Comparison of ENCODE assay signal across 20 mouse cellular contexts in genomic region chr2:165252381-165252780, GRCm38 (mm10). TPM values are rescaled to one million over a fixed set of nuclear protein-coding genes. Genes with fewer than 3 reads are reported as not detected.
DNase-seq lines count a peak whose midpoint lies in the region; ATAC-seq lines count a peak whose summit lies in the region.
"Had no signal": no experiment of that assay in that cellular context is flagged by ENCODE, and none has a peak within 500 bp of the region (broad histone marks: within the 10 kb centered on the region; RNA-seq: fewer than 3 reads in every experiment).

No protein-coding gene starts in this region.

- peaks cover 57% of the 10 kb centered on the region for H3K4me1 ChIP-seq in midbrain, embryonic 10.5 days
- peaks cover 35% of the 10 kb centered on the region for H3K4me1 ChIP-seq in midbrain, embryonic 14.5 days (ENCODE audit: control insufficient read depth, insufficient read depth, low read length)
- peaks cover 50% of the 10 kb centered on the region for H3K4me1 ChIP-seq in hindbrain, embryonic 13.5 days (replicated peaks)
- H3K4me1 ChIP-seq: limb, embryonic 13.5 days had no signal

- no peak overlapping the region for H3K4me2 ChIP-seq in midbrain, embryonic 14.5 days (ENCODE audit: low read length)
- H3K4me2 ChIP-seq in hindbrain, embryonic 13.5 days: no peak overlapping the region
- H3K4me2 ChIP-seq: embryonic facial prominence, embryonic 13.5 days; forebrain, embryonic 15.5 days; limb, embryonic 13.5 days; lung, embryonic 15.5 days; midbrain, embryonic 13.5 days had no signal

- 0 out of 2 replicates have a peak overlapping the region, but pooled peaks have one; percentile 30 for H3K27ac ChIP-seq in midbrain, embryonic 10.5 days (replicated peaks)
- no peak overlapping the region for H3K27ac ChIP-seq in midbrain, embryonic 14.5 days (replicated peaks; ENCODE audit: low read depth, low read length)
- H3K27ac ChIP-seq in hindbrain, embryonic 13.5 days: no peak overlapping the region
- H3K27ac ChIP-seq: embryonic facial prominence, embryonic 13.5 days; forebrain, embryonic 15.5 days; kidney, postnatal 0 days; limb, embryonic 13.5 days; liver, embryonic 14.5 days; lung, embryonic 15.5 days; macrophage; midbrain, embryonic 13.5 days had no signal

- peaks cover 94% of the 10 kb centered on the region for H3K27me3 ChIP-seq in midbrain, embryonic 10.5 days (ENCODE audit: low read depth, poor library complexity, severe bottlenecking)
- H3K27me3 ChIP-seq in midbrain, embryonic 14.5 days (ENCODE audit: control insufficient read depth, insufficient read depth, low read length): 0 out of 2 replicates have a peak, but pooled peaks cover 3% of the 10 kb centered on the region
- H3K27me3 ChIP-seq in hindbrain, embryonic 13.5 days: peaks cover 62% of the 10 kb centered on the region

- no peaks in the 10 kb centered on the region for H3K36me3 ChIP-seq in midbrain, embryonic 10.5 days
- no peaks in the 10 kb centered on the region for H3K36me3 ChIP-seq in midbrain, embryonic 14.5 days (ENCODE audit: control insufficient read depth, insufficient read depth, low read length)
- H3K36me3 ChIP-seq in hindbrain, embryonic 13.5 days: no peaks in the 10 kb centered on the region
- H3K36me3 ChIP-seq: embryonic facial prominence, embryonic 13.5 days; forebrain, embryonic 15.5 days; limb, embryonic 13.5 days; lung, embryonic 15.5 days; midbrain, embryonic 13.5 days had no signal

- H3K4me3 ChIP-seq in midbrain, embryonic 10.5 days: no peak overlapping the region
- no peak overlapping the region for H3K4me3 ChIP-seq in midbrain, embryonic 14.5 days (replicated peaks; ENCODE audit: low read depth, low read length)
- H3K4me3 ChIP-seq in hindbrain, embryonic 13.5 days: no peak overlapping the region
- H3K4me3 ChIP-seq: embryonic facial prominence, embryonic 13.5 days; forebrain, embryonic 15.5 days; limb, embryonic 13.5 days; lung, embryonic 15.5 days; midbrain, embryonic 13.5 days had no signal

- DNase-seq in midbrain, embryonic 10.5 days (ENCODE audit: low spot score): no peak
- no peak for DNase-seq in midbrain, embryonic 14.5 days
- DNase-seq in cerebellum, adult 9-11 months: peak; percentile 91
- DNase-seq in kidney, postnatal 10 days: peak; percentile 63
- DNase-seq in testis, postnatal 14 days (ENCODE audit: low spot score): no peak
- DNase-seq: adrenal gland, postnatal 36 days; gastrocnemius, postnatal 14 days; heart, adult 18-20 months; heart, postnatal 36 days; right cerebral cortex, postnatal 25 days had no signal

- 79% methylated on average over 8 of the region's 8 CpGs for WGBS in midbrain, embryonic 10.5 days
- 74% methylated on average over 8 of the region's 8 CpGs for WGBS in midbrain, embryonic 14.5 days
- 82% methylated on average over 8 of the region's 8 CpGs for WGBS in hindbrain, embryonic 13.5 days

- H3K9ac ChIP-seq in midbrain, embryonic 14.5 days (replicated peaks; ENCODE audit: low read length): no peak overlapping the region
- no peak overlapping the region for H3K9ac ChIP-seq in hindbrain, embryonic 13.5 days
- H3K9ac ChIP-seq: embryonic facial prominence, embryonic 13.5 days; forebrain, embryonic 15.5 days; limb, embryonic 13.5 days; liver, embryonic 14.5 days; lung, embryonic 15.5 days; midbrain, embryonic 13.5 days had no signal

- no peaks in the 10 kb centered on the region for H3K9me3 ChIP-seq in midbrain, embryonic 10.5 days (replicated peaks)
- H3K9me3 ChIP-seq in midbrain, embryonic 14.5 days (ENCODE audit: control insufficient read depth, low read length): no peaks in the 10 kb centered on the region
- no peaks in the 10 kb centered on the region for H3K9me3 ChIP-seq in hindbrain, embryonic 13.5 days
- H3K9me3 ChIP-seq: embryonic facial prominence, embryonic 13.5 days; forebrain, embryonic 15.5 days; limb, embryonic 13.5 days; lung, embryonic 15.5 days; midbrain, embryonic 13.5 days had no signal

- no peak for ATAC-seq in midbrain, embryonic 14.5 days (ENCODE audit: low FRiP score, low TSS enrichment)
- ATAC-seq in megakaryocyte, adult 5-6 weeks (ENCODE audit: poor library complexity, severe bottlenecking): no peak
- ATAC-seq in hindbrain, embryonic 13.5 days (ENCODE audit: low FRiP score): no peak
- ATAC-seq: forebrain, embryonic 15.5 days; midbrain, embryonic 13.5 days had no signal

RNA-seq across cellular contexts. Expression of gene Cdh22, which starts 17.7 kb away (rescaled TPM):
- polyA plus RNA-seq in midbrain, embryonic 10.5 days (2016; fragmentation: Nextera tagmentation; extraction: Ambion mirVana): 3.9 and 7.1 TPM in 2 replicates
- polyA plus RNA-seq in midbrain, embryonic 14.5 days (2014; fragmentation: Nextera tagmentation; extraction: Ambion mirVana): 15.8 and 18.4 TPM in 2 replicates
- total RNA-seq in megakaryocyte, adult 5-6 weeks (2015): 0.09 TPM in 1 of 2 replicates, not detected in the other
- total RNA-seq in megakaryocyte, adult 5-6 weeks (2017): 0.07 TPM in 1 of 2 replicates, not detected in the other
- 9.4 and 11.4 TPM in 2 replicates for polyA plus RNA-seq in hindbrain, embryonic 13.5 days (2015; fragmentation: Nextera tagmentation; extraction: Ambion mirVana)
- polyA plus RNA-seq: macrophage had no signal

RNA-seq across cellular contexts. Expression of gene Slc35c2, which starts 35.3 kb away (rescaled TPM):
- polyA plus RNA-seq in midbrain, embryonic 10.5 days (2016; fragmentation: Nextera tagmentation; extraction: Ambion mirVana): 72.8 and 73.0 TPM in 2 replicates
- polyA plus RNA-seq in midbrain, embryonic 14.5 days (2014; fragmentation: Nextera tagmentation; extraction: Ambion mirVana): 60.8 and 65.2 TPM in 2 replicates
- 57.2 and 57.5 TPM in 2 replicates for total RNA-seq in megakaryocyte, adult 5-6 weeks (2015)
- total RNA-seq in megakaryocyte, adult 5-6 weeks (2017): 52.8 and 71.8 TPM in 2 replicates
- 61.5 and 68.1 TPM in 2 replicates for polyA plus RNA-seq in hindbrain, embryonic 13.5 days (2015; fragmentation: Nextera tagmentation; extraction: Ambion mirVana)

Comparison
In these comparisons a context has a peak if more than half of its experiments do, and no peak if none do; other contexts are left out.
1. DNase-seq: peak in cerebellum, adult 9-11 months (single experiment) and kidney, postnatal 10 days (single experiment); none in midbrain, embryonic 10.5 days (single experiment), midbrain, embryonic 14.5 days (single experiment) and testis, postnatal 14 days (single experiment).